Mouse (Mus musculus) thymus, adult 2 months (tissue): ENCODE measurements around the gene Gm42421.

Source experiments
- CTCF ChIP-seq: fragments of 200-500 bp; IDR thresholded peaks from 2 replicates; pipeline ENCODE4 v1.5.1; 2012; ENCODE audit warnings: mild to moderate bottlenecking, control low read depth, low read length, moderate library complexity, borderline replicate concordance; ENCODE audit not compliant: control insufficient read depth, poor library complexity, insufficient read depth; ENCODE audit errors: extremely low read depth
- POLR2A ChIP-seq: fragments of 200-500 bp; IDR thresholded peaks from 2 replicates; pipeline ENCODE4 v1.6.1; 2012; ENCODE audit warnings: mild to moderate bottlenecking, low read length, control low read depth, moderate library complexity; ENCODE audit not compliant: control insufficient read depth, poor library complexity, insufficient read depth; ENCODE audit errors: extremely low read depth

GRCm38 (mm10) chr5:143909417-143910400 lies 18.3 kb upstream of the Gm42421 start, which contains the start of the genes Aimp2 and Pms2:
- TF ChIP-seq POLR2A (peak; percentile 48; the same call in 1 of the 2 replicates), CTCF (peak; percentile 25; the same call in 1 of the 2 replicates)
